Mouse (Mus musculus): ENCODE measurements around the gene Zfp108. TPM values are rescaled to one million over a fixed set of nuclear protein-coding genes. Genes with fewer than 3 reads are reported as not detected.

Gene Zfp108
- polyA plus RNA-seq, 1 experiment from 2014 or later: 7.1 TPM

- Histone ChIP-seq H3K36me3 (replicated peaks; ENCODE audit: control insufficient read depth, insufficient read depth) (peaks cover 10% of the 10 kb centered on the region), H3K9ac (no peak overlapping the region), H3K27me3 (ENCODE audit: control insufficient read depth, insufficient read depth, low read length) (no peaks in the 10 kb centered on the region), H3K4me1 (replicated peaks; ENCODE audit: control insufficient read depth, insufficient read depth, low read length) (no peaks in the 10 kb centered on the region), H3K27ac (no peak overlapping the region), H3K4me2 (replicated peaks) (no peak overlapping the region), H3K9me3 (ENCODE audit: control insufficient read depth, low read length) (no peaks in the 10 kb centered on the region), H3K4me3 (replicated peaks; ENCODE audit: low read length) (no peak overlapping the region)
- ATAC-seq (ENCODE audit: low FRiP score): no peak
- 65% methylated on average over 10 of the region's 10 CpGs for WGBS
- DNase-seq (ENCODE audit: low spot score): no peak
These were observed 25.6 kb downstream of the Zfp108 start for GRCm38 (mm10) chr7:24280031-24280857.

GRCm38 (mm10) chr7:24280858-24281145 is 26.2 kb downstream of the Zfp108 start:
- no peaks in the 10 kb centered on the region for H3K9me3 ChIP-seq (ENCODE audit: control insufficient read depth, low read length)
- peaks cover 7% of the 10 kb centered on the region for H3K36me3 ChIP-seq (replicated peaks; ENCODE audit: control insufficient read depth, insufficient read depth)
- no peak overlapping the region for H3K27ac ChIP-seq
- no peaks in the 10 kb centered on the region for H3K27me3 ChIP-seq (ENCODE audit: control insufficient read depth, insufficient read depth, low read length)
- no peak overlapping the region for H3K4me3 ChIP-seq (replicated peaks; ENCODE audit: low read length)
- DNase-seq (ENCODE audit: low spot score) (no peak), ATAC-seq (ENCODE audit: low FRiP score) (no peak)
- no peak overlapping the region for H3K9ac ChIP-seq
- no peak overlapping the region for H3K4me2 ChIP-seq (replicated peaks)
- no peaks in the 10 kb centered on the region for H3K4me1 ChIP-seq (replicated peaks; ENCODE audit: control insufficient read depth, insufficient read depth, low read length)
- WGBS: 66% methylated on average over 4 of the region's 4 CpGs

GRCm38 (mm10) chr7:24286090-24286489 is 31.5 kb downstream of the Zfp108 start:
- Histone ChIP-seq H3K36me3 (replicated peaks; ENCODE audit: control insufficient read depth, insufficient read depth) (peaks cover 38% of the 10 kb centered on the region), H3K27me3 (ENCODE audit: control insufficient read depth, insufficient read depth, low read length) (no peaks in the 10 kb centered on the region), H3K27ac (no peak overlapping the region), H3K4me3 (replicated peaks; ENCODE audit: low read length) (no peak overlapping the region), H3K4me1 (replicated peaks; ENCODE audit: control insufficient read depth, insufficient read depth, low read length) (no peaks in the 10 kb centered on the region), H3K9ac (no peak overlapping the region), H3K9me3 (ENCODE audit: control insufficient read depth, low read length) (no peaks in the 10 kb centered on the region), H3K4me2 (replicated peaks) (no peak overlapping the region)
- ATAC-seq (ENCODE audit: low FRiP score) (no peak), DNase-seq (ENCODE audit: low spot score) (no peak)
- 56% methylated on average over 4 of the region's 4 CpGs for WGBS

DNA sequence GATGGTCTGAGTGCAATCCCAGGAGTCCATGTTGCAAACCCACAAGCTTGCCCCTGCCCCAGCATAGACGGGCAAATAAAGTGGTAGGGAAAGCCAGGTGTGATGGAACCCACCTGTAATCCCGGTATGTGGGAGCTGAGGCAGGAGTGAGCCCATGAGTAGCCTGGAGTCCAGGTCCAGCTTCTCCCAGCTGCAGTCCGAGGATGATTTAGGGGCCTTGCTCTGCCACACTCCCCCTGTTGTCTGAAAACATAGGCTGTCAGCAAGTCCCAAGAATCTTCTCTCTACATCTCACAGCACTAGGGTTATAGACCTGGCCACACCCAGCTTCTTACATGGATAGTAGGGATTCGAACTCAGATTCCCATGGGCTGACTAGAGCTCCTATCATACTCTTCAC is 32.3 kb downstream of the Zfp108 start:
- H3K36me3 ChIP-seq (replicated peaks; ENCODE audit: control insufficient read depth, insufficient read depth): peaks cover 47% of the 10 kb centered on the region
- no peaks in the 10 kb centered on the region for H3K4me1 ChIP-seq (replicated peaks; ENCODE audit: control insufficient read depth, insufficient read depth, low read length)
- H3K4me3 ChIP-seq (replicated peaks; ENCODE audit: low read length): no peak overlapping the region
- no peak for ATAC-seq (ENCODE audit: low FRiP score)
- H3K27ac ChIP-seq: no peak overlapping the region
- no peak overlapping the region for H3K4me2 ChIP-seq (replicated peaks)
- H3K9me3 ChIP-seq (ENCODE audit: control insufficient read depth, low read length): no peaks in the 10 kb centered on the region
- DNase-seq (ENCODE audit: low spot score): no peak
- no peaks in the 10 kb centered on the region for H3K27me3 ChIP-seq (ENCODE audit: control insufficient read depth, insufficient read depth, low read length)
- WGBS: 87% methylated on average over 4 of the region's 4 CpGs
- H3K9ac ChIP-seq: no peak overlapping the region

GRCm38 (mm10) chr7:24287670-24288069 is 33.1 kb downstream of the Zfp108 start:
- DNase-seq (ENCODE audit: low spot score) (no peak), ATAC-seq (ENCODE audit: low FRiP score) (no peak)
- no peaks in the 10 kb centered on the region for H3K9me3 ChIP-seq (ENCODE audit: control insufficient read depth, low read length)
- no peak overlapping the region for H3K4me2 ChIP-seq (replicated peaks)
- no peak overlapping the region for H3K27ac ChIP-seq
- no peak overlapping the region for H3K4me3 ChIP-seq (replicated peaks; ENCODE audit: low read length)
- peaks cover 54% of the 10 kb centered on the region for H3K36me3 ChIP-seq (replicated peaks; ENCODE audit: control insufficient read depth, insufficient read depth)
- H3K9ac ChIP-seq: no peak overlapping the region
- no peaks in the 10 kb centered on the region for H3K4me1 ChIP-seq (replicated peaks; ENCODE audit: control insufficient read depth, insufficient read depth, low read length)
- H3K27me3 ChIP-seq (ENCODE audit: control insufficient read depth, insufficient read depth, low read length): no peaks in the 10 kb centered on the region
- 87% methylated on average over 5 of the region's 5 CpGs for WGBS

DNA sequence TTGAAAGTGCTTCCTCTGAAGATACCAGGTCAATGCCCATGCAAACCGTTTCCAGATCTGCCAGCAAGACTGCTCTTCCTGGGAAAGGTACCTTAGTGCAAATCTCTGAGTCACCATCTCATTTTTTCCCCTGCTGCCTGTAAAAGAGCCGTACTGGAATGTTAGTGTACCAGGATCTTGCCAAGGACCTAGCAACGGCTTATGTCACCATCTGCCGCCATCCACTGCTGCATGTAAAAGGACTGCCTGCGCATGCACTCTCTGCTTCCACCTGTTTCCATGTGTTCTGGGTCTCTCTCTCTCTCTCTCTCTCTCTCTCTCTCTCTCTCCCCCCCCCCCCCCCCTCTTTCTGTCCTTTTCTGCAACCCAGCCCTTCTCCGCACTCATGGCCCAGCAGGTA is 33.9 kb downstream of the Zfp108 start:
- DNase-seq (ENCODE audit: low spot score): no peak
- Histone ChIP-seq H3K27ac (no peak overlapping the region), H3K9ac (no peak overlapping the region), H3K4me2 (replicated peaks) (no peak overlapping the region), H3K27me3 (ENCODE audit: control insufficient read depth, insufficient read depth, low read length) (no peaks in the 10 kb centered on the region), H3K4me3 (replicated peaks; ENCODE audit: low read length) (no peak overlapping the region), H3K9me3 (ENCODE audit: control insufficient read depth, low read length) (no peaks in the 10 kb centered on the region), H3K36me3 (replicated peaks; ENCODE audit: control insufficient read depth, insufficient read depth) (peaks cover 61% of the 10 kb centered on the region), H3K4me1 (replicated peaks; ENCODE audit: control insufficient read depth, insufficient read depth, low read length) (no peaks in the 10 kb centered on the region)
- no peak for ATAC-seq (ENCODE audit: low FRiP score)
- WGBS: 91% methylated on average over 6 of the region's 6 CpGs

DNA sequence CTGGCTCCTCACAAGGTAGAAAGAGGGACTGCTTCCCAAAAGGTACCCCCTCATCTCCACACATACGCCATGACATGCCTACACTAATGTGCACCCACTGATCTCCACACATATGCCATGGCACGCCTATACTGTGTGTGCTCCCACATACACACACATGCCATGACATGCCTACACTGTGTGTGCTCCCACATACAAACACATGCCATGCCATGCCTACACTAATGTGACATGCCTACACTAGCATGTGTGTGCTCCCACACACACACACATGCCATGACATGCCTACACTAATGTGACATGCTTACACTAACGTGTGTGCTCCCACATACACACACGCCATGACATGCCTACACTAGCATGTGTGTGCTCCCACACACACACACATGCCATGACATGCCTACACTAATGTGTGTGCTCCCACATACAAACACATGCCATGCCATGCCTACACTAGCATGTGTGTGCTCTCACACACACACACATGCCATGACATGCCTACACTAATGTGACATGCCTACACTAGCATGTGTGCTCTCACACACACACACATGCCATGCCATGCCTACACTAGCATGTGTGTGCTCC is 35.6 kb downstream of the Zfp108 start:
- WGBS: 95% methylated on average over 4 of the region's 4 CpGs

DNA sequence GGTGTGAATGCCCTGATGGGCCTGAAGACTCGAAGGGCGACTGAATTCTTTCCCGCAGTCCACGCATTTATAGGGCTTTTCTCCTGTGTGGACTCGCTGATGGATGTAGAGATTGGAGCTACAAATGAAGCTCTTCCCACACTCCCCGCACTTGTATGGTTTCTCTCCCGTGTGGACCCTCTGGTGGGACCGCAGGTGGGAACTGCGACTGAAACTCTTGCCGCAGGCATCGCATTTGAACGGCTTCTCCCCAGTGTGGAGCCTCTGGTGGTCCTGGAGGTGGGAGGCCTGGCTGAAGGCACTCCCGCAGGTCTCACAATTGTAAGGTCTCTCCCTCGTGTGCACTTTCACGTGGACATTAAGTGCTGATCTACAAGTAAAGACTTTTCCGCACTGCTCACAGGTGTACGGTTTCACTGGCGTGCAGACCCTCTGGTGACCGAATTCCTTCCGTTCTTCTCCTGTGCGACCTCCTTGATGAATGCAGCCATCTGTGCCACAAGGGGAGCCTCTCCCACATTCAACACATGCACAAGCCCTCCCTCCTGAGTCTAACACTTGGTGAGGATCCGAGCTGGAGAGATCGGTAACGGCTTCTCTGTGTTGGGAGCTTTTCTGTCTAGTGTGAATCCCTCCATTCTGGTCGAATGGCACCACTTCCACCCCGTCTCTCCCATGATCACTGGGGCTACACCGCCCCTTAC is 36.9 kb downstream of the Zfp108 start:
- H3K27me3 ChIP-seq (ENCODE audit: control insufficient read depth, insufficient read depth, low read length): no peaks in the 10 kb centered on the region
- H3K27ac ChIP-seq: no peak overlapping the region
- no peak for ATAC-seq (ENCODE audit: low FRiP score)
- H3K4me2 ChIP-seq (replicated peaks): no peak overlapping the region
- no peaks in the 10 kb centered on the region for H3K9me3 ChIP-seq (ENCODE audit: control insufficient read depth, low read length)
- no peak for DNase-seq (ENCODE audit: low spot score)
- no peak overlapping the region for H3K9ac ChIP-seq
- H3K4me3 ChIP-seq (replicated peaks; ENCODE audit: low read length): no peak overlapping the region
- WGBS: 90% methylated on average over 27 of the region's 27 CpGs
- H3K4me1 ChIP-seq (replicated peaks; ENCODE audit: control insufficient read depth, insufficient read depth, low read length): no peaks in the 10 kb centered on the region
- H3K36me3 ChIP-seq (replicated peaks; ENCODE audit: control insufficient read depth, insufficient read depth): peaks cover 91% of the 10 kb centered on the region

More for the DNA sequence above, 35.6 kb downstream of the Zfp108 start:
- Histone ChIP-seq H3K9me3 (ENCODE audit: control insufficient read depth, low read length) (no peaks in the 10 kb centered on the region), H3K4me1 (replicated peaks; ENCODE audit: control insufficient read depth, insufficient read depth, low read length) (no peaks in the 10 kb centered on the region), H3K9ac (no peak overlapping the region), H3K36me3 (replicated peaks; ENCODE audit: control insufficient read depth, insufficient read depth) (peaks cover 78% of the 10 kb centered on the region), H3K4me2 (replicated peaks) (no peak overlapping the region), H3K27me3 (ENCODE audit: control insufficient read depth, insufficient read depth, low read length) (no peaks in the 10 kb centered on the region), H3K27ac (no peak overlapping the region), H3K4me3 (replicated peaks; ENCODE audit: low read length) (no peak overlapping the region)
- ATAC-seq (ENCODE audit: low FRiP score) (no peak), DNase-seq (ENCODE audit: low spot score) (no peak)

GRCm38 (mm10) chr7:24293061-24293851 is 38.7 kb downstream of the Zfp108 start:
- peaks cover 6% of the 10 kb centered on the region for H3K4me1 ChIP-seq (replicated peaks; ENCODE audit: control insufficient read depth, insufficient read depth, low read length)
- no peaks in the 10 kb centered on the region for H3K27me3 ChIP-seq (ENCODE audit: control insufficient read depth, insufficient read depth, low read length)
- H3K36me3 ChIP-seq (replicated peaks; ENCODE audit: control insufficient read depth, insufficient read depth): peaks cover 88% of the 10 kb centered on the region
- H3K4me3 ChIP-seq (replicated peaks; ENCODE audit: low read length): no peak overlapping the region
- H3K4me2 ChIP-seq (replicated peaks): no peak overlapping the region
- DNase-seq (ENCODE audit: low spot score) (no peak), ATAC-seq (ENCODE audit: low FRiP score) (no peak)
- no peak overlapping the region for H3K9ac ChIP-seq
- 90% methylated on average over 12 of the region's 12 CpGs for WGBS
- no peaks in the 10 kb centered on the region for H3K9me3 ChIP-seq (ENCODE audit: control insufficient read depth, low read length)
- H3K27ac ChIP-seq: no peak overlapping the region
